Mouse (Mus musculus) common myeloid progenitor, adult 5-6 weeks (primary cell): ENCODE measurements around the gene Timeless. TPM values are rescaled to one million over a fixed set of nuclear protein-coding genes. Genes with fewer than 3 reads are reported as not detected.
"Not testable (repeated sequence)": the region's sequence is repeated elsewhere in the genome, so short reads cannot be mapped to it uniquely, and the experiment has no call there.

Experiments
- ATAC-seq: replicated peaks from 2 replicates; pipeline ENCODE4 v1.8.0; 2016; ENCODE audit warnings: low read depth, mild to moderate bottlenecking, moderate TSS enrichment, inconsistent platforms; ENCODE audit not compliant: poor library complexity, severe bottlenecking
- total RNA-seq: library from RNA; stranded (forward); fragments of 200-1000, 187-1606 nt; gene quantifications from 2 replicates; pipeline ENCODE4 v1.2.3, GENCODE M21; 2017

Timeless gene
- total RNA-seq, 1 experiment from 2014 or later, result 98.6 TPM

GRCm38 (mm10) chr10:128250565-128250964 lies 18.7 kb downstream of the Timeless start:
- no peak for ATAC-seq

- no peak for ATAC-seq
These were observed 21.9 kb downstream of the Timeless start, which contains the start of gene Apon for GRCm38 (mm10) chr10:128253677-128254255. Gene Apon, plus strand, starts transcription at chr10:128254096.

- ATAC-seq, result no peak
These were observed 24.1 kb downstream of the Timeless start for GRCm38 (mm10) chr10:128255925-128256324.

- no peak for ATAC-seq
These were observed 24.5 kb downstream of the Timeless start for GRCm38 (mm10) chr10:128256328-128256727.

- ATAC-seq, result peak; percentile 98
These were observed 27.1 kb downstream of the Timeless start for GRCm38 (mm10) chr10:128258953-128259352.

- no peak for ATAC-seq
These were observed 28.1 kb downstream of the Timeless start for GRCm38 (mm10) chr10:128259946-128260345.

- ATAC-seq, result not testable (repeated sequence)
These were observed 28.5 kb downstream of the Timeless start for GRCm38 (mm10) chr10:128260376-128260775.

GRCm38 (mm10) chr10:128262300-128262699 lies 30.4 kb downstream of the Timeless start:
- ATAC-seq, result no peak

GRCm38 (mm10) chr10:128263393-128264310 lies 31.8 kb downstream of the Timeless start:
- no peak for ATAC-seq

- ATAC-seq, result no peak
These were observed 36.5 kb downstream of the Timeless start, which contains the start of gene Apof for GRCm38 (mm10) chr10:128268371-128268770. Gene Apof, plus strand, starts transcription at chr10:128268671.

GRCm38 (mm10) chr10:128269206-128269910 lies 37.5 kb downstream of the Timeless start:
- ATAC-seq, result no peak

- peak; percentile 99 for ATAC-seq
These were observed 38.5 kb downstream of the Timeless start, which contains the start of gene Stat2 for GRCm38 (mm10) chr10:128270287-128270841. Gene Stat2, plus strand, starts transcription at chr10:128270559.

GRCm38 (mm10) chr10:128270866-128271265 lies 39.0 kb downstream of the Timeless start:
- no peak for ATAC-seq

- no peak for ATAC-seq
These were observed 40.0 kb downstream of the Timeless start for GRCm38 (mm10) chr10:128271883-128272282.

GRCm38 (mm10) chr10:128272819-128273439 lies 41.1 kb downstream of the Timeless start:
- not testable (repeated sequence) for ATAC-seq

GRCm38 (mm10) chr10:128275374-128275773 lies 43.5 kb downstream of the Timeless start:
- not testable (repeated sequence) for ATAC-seq

GRCm38 (mm10) chr10:128278158-128278557 lies 46.3 kb downstream of the Timeless start:
- ATAC-seq, result no peak

GRCm38 (mm10) chr10:128280943-128281342 lies 49.1 kb downstream of the Timeless start:
- no peak for ATAC-seq

- ATAC-seq, result no peak
These were observed 49.8 kb downstream of the Timeless start for GRCm38 (mm10) chr10:128281682-128282081.
